Mouse (Mus musculus) neural tube, embryonic 14.5 days (tissue): ENCODE measurements around the gene Mrps33. TPM values are rescaled to one million over a fixed set of nuclear protein-coding genes. Genes with fewer than 3 reads are reported as not detected.

ENCODE experiments used
- ATAC-seq: fragments of 200-750 bp; cut with Nextera tagmentation; 2 replicates; pipeline ENCODE4 v1.8.0; 2017; ENCODE audit warnings: low read depth, mild to moderate bottlenecking, moderate TSS enrichment, moderate library complexity
- H3K27ac ChIP-seq: fragments of 300-500 bp; sonication (generic); 2 replicates; pipeline ENCODE4 v1.5.1; 2014; ENCODE audit warnings: low read depth, mild to moderate bottlenecking, control low read depth, low read length, moderate library complexity, mixed read lengths
- H3K27me3 ChIP-seq: fragments of 300-500 bp; sonication (generic); 2 replicates; pipeline ENCODE4 v1.6.1; 2014; ENCODE audit warnings: low read length; ENCODE audit not compliant: control insufficient read depth, insufficient read depth
- H3K36me3 ChIP-seq: fragments of 300-500 bp; sonication (generic); 2 replicates; pipeline ENCODE4 v1.6.1; 2014; ENCODE audit warnings: low read length, mixed read lengths; ENCODE audit not compliant: control insufficient read depth, insufficient read depth
- H3K4me1 ChIP-seq: fragments of 300-500 bp; sonication (generic); 2 replicates; pipeline ENCODE4 v1.6.1; 2014; ENCODE audit warnings: low read length; ENCODE audit not compliant: control insufficient read depth, insufficient read depth
- H3K4me2 ChIP-seq: fragments of 300-500 bp; sonication (generic); 2 replicates; pipeline ENCODE4 v1.6.1; 2014; ENCODE audit warnings: mild to moderate bottlenecking, low read depth, low read length, control low read depth
- H3K4me3 ChIP-seq: fragments of 300-500 bp; sonication (generic); 2 replicates; pipeline ENCODE4 v1.5.1; 2014; ENCODE audit warnings: low read depth, low read length, control low read depth, mixed read lengths
- H3K9ac ChIP-seq: fragments of 300-500 bp; sonication (generic); replicated peaks from 2 replicates; pipeline ENCODE4 v1.6.1; 2014; ENCODE audit warnings: low read depth, mild to moderate bottlenecking, control low read depth, low read length, mixed read lengths
- H3K9me3 ChIP-seq: fragments of 300-500 bp; sonication (generic); 2 replicates; pipeline ENCODE4 v1.6.1; 2016; ENCODE audit warnings: low read length; ENCODE audit not compliant: control insufficient read depth
- WGBS: fragments of 180-500 bp; shearing (Covaris S2); extraction: QIAGEN DNeasy Blood & Tissue Kit; methylation state at CpG from one replicate; pipeline ENCODE4 v1.1.7; 2014; 5-methylcytosine and 5-hydroxymethylcytosine counted together
- polyA plus RNA-seq: library from polyadenylated mRNA; unstranded; fragments of >200 nt; fragmentation: Nextera tagmentation; extraction: Ambion mirVana; gene quantifications from 2 replicates; pipeline ENCODE4 v1.2.1, GENCODE M21; 2014

Gene Mrps33
- polyA plus RNA-seq, result 182 and 206 TPM in 2 replicates

DNA sequence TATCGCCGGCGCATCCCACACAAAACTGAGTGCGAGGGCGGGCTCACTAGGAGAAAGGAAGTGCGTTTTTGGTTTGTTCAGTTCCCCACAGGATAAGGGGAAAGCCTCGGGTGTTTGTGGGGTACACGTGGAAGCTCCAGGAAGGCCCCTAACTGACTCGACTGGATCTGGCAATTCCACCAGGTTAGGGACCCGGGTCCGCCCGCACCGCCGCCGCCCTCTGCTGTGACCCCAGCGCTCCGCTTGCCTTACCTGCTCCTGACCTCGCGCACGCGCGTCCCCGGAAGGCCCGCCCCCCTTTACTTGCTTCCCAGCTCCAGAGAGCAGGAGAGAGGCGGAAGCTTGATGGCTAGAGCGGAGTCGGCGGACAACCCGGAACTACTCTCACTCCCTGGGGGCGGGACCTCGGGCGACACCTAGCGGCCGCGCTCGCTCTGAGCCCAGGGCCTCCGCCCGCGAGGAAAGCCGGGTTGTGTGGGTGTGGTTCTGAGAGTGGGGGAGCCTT is at the start of gene Mrps33:
Gene Mrps33 (minus strand): TSS at position 377 of the 505 bp plus-strand sequence.
- Histone ChIP-seq H3K9me3 (no peaks in the 10 kb centered on the region), H3K27ac (peak within 1 kb of the TSS; percentile 17; the same call in 1 of the 2 replicates), H3K27me3 (no peaks in the 10 kb centered on the region), H3K4me2 (peak within 1 kb of the TSS; percentile 50), H3K9ac (peak within 1 kb of the TSS; percentile 61), H3K36me3 (no peaks in the 10 kb centered on the region), H3K4me1 (peaks cover 4% of the 10 kb centered on the region; the same call in 1 of the 2 replicates), H3K4me3 (peak within 1 kb of the TSS; percentile 49)
- peak; percentile 98 for ATAC-seq
- WGBS, result under 1% methylated on average over 40 of the region's 40 CpGs

GRCm38 (mm10) chr6:39849667-39850066 is 38.9 kb upstream of the Mrps33 start:
- no peaks in the 10 kb centered on the region for H3K9me3 ChIP-seq
- H3K27ac ChIP-seq, result no peak overlapping the region
- no peaks in the 10 kb centered on the region for H3K27me3 ChIP-seq
- H3K4me3 ChIP-seq, result no peak overlapping the region
- no peak for ATAC-seq
- no peak overlapping the region for H3K4me2 ChIP-seq
- no peaks in the 10 kb centered on the region for H3K36me3 ChIP-seq
- H3K4me1 ChIP-seq, result no peaks in the 10 kb centered on the region
- 90% methylated on average over 4 of the region's 4 CpGs for WGBS
- no peak overlapping the region for H3K9ac ChIP-seq

- Histone ChIP-seq H3K4me1 (no peaks in the 10 kb centered on the region), H3K36me3 (no peaks in the 10 kb centered on the region), H3K9ac (no peak overlapping the region), H3K4me2 (no peak overlapping the region), H3K9me3 (no peaks in the 10 kb centered on the region), H3K27me3 (no peaks in the 10 kb centered on the region), H3K4me3 (no peak overlapping the region), H3K27ac (no peak overlapping the region)
- no peak for ATAC-seq
- WGBS, result 50% methylated on average over 7 of the region's 7 CpGs
These were observed 38.0 kb upstream of the Mrps33 start for GRCm38 (mm10) chr6:39848766-39849165.

GRCm38 (mm10) chr6:39847538-39847937 is 36.8 kb upstream of the Mrps33 start:
- Histone ChIP-seq H3K27ac (no peak overlapping the region), H3K4me2 (no peak overlapping the region), H3K36me3 (no peaks in the 10 kb centered on the region), H3K4me1 (no peaks in the 10 kb centered on the region), H3K4me3 (no peak overlapping the region), H3K9ac (no peak overlapping the region), H3K27me3 (no peaks in the 10 kb centered on the region), H3K9me3 (no peaks in the 10 kb centered on the region)
- 80% methylated on average over 2 of the region's 2 CpGs for WGBS
- no peak for ATAC-seq

DNA sequence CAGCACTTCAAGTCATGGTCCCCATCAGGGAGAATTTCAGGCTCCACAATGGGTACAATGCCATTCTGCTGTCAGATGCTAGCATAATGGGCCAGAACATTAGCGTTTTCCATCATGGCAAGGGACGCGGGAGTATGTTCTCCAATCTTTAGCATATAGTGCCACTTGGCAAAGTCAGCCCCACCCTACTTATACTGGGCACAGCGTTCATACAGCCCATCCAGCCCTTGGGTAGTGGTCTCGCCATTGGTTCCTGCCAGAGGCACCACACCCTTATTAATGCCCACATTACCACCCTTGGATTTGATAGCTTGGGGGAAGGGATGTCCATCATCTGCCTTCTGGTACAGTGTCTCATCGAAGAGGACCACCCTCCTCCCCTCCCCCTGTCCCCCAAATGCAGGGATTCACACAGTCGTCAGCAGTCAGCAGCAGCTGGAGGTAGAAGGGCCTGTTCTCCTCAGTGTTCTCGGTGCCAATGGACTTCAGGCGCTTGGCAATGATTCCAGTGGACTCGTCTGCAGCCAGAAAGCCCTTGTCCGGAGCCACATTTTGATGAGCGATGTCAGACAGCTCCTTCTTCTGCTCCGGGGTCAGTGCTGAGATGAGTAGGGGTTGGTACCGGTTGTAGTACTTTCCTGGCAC is 33.0 kb upstream of the Mrps33 start:
- no peaks in the 10 kb centered on the region for H3K9me3 ChIP-seq
- H3K4me1 ChIP-seq, result no peaks in the 10 kb centered on the region
- no peaks in the 10 kb centered on the region for H3K27me3 ChIP-seq
- no peak for ATAC-seq
- 92% methylated on average over 14 of the region's 14 CpGs for WGBS
- H3K4me2 ChIP-seq, result no peak overlapping the region
- H3K27ac ChIP-seq, result no peak overlapping the region
- no peak overlapping the region for H3K9ac ChIP-seq
- H3K4me3 ChIP-seq, result no peak overlapping the region
- no peaks in the 10 kb centered on the region for H3K36me3 ChIP-seq

DNA sequence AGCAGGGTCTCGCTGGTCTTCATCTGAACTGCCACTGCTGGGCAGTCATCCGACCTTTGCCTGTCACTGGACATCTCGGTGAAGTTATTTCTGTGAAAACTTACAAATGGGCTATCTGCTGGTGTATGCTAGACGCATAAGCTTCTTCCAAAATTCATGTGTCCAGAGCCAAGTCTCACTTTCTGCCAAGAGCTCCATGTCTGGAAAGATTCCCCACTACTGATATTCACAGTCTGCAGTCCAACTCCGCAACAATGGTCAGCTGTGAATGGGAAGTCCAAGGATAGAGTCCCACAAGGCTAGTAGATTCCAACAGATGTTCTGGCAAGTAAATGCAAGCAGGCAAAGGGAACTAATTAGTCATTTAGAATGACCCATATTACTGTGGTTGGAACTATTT is 17.9 kb upstream of the Mrps33 start:
- Histone ChIP-seq H3K9ac (no peak overlapping the region), H3K36me3 (no peaks in the 10 kb centered on the region), H3K27ac (no peak overlapping the region), H3K4me1 (no peaks in the 10 kb centered on the region), H3K4me2 (no peak overlapping the region), H3K4me3 (no peak overlapping the region), H3K27me3 (no peaks in the 10 kb centered on the region), H3K9me3 (no peaks in the 10 kb centered on the region)
- WGBS, result 93% methylated on average over 5 of the region's 5 CpGs
- no peak for ATAC-seq

DNA sequence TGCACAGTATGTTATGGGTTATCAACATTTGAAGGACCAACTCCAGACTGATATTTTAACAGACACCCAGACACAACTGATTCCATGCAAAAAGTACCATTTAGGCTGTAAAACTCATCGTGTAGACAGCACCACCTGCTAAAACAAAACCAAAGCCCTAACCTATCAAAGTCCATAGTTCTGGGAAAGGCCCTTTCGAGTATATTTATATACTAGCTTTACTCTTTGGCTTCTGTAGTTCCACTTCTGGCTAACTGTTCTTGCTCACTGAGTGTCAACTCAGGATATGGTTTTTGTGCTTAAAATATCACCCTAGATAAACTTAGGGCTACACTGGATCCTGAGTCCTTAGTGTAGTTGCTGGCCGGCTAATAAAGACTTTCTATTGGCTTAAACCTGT is 10.5 kb upstream of the Mrps33 start:
- WGBS, result 85% methylated on average over 3 of the region's 3 CpGs
- no peak overlapping the region for H3K27ac ChIP-seq
- ATAC-seq, result no peak
- no peaks in the 10 kb centered on the region for H3K27me3 ChIP-seq
- no peak overlapping the region for H3K4me2 ChIP-seq
- no peak overlapping the region for H3K4me3 ChIP-seq
- no peaks in the 10 kb centered on the region for H3K36me3 ChIP-seq
- no peaks in the 10 kb centered on the region for H3K9me3 ChIP-seq
- no peak overlapping the region for H3K9ac ChIP-seq
- H3K4me1 ChIP-seq, result no peaks in the 10 kb centered on the region

GRCm38 (mm10) chr6:39818922-39819321 is 8.1 kb upstream of the Mrps33 start:
- Histone ChIP-seq H3K9me3 (no peaks in the 10 kb centered on the region), H3K36me3 (no peaks in the 10 kb centered on the region), H3K27ac (no peak overlapping the region), H3K9ac (no peak overlapping the region), H3K4me2 (no peak overlapping the region), H3K4me3 (no peak overlapping the region), H3K4me1 (no peaks in the 10 kb centered on the region), H3K27me3 (no peaks in the 10 kb centered on the region)
- 57% methylated on average over 4 of the region's 4 CpGs for WGBS
- no peak for ATAC-seq

DNA sequence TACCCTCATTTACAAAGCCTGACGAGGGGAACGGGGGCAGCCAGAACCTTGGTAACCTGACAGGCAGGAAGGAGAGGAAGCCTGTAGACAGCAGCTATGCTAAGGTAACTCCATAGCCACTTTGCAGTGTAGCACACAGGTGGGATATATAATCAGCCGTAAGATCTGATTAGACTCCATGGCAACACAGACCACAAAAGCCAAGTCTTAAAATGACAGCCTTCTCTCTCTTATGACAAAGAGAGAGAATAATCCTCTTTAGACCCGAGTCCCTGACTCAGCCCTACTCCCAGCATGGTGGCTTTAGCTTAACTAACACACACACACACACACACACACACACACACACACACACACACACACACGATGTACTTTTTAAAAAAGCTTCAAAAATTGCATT is 2.3 kb downstream of the Mrps33 start:
- H3K27ac ChIP-seq, result no peak overlapping the region
- ATAC-seq, result no peak
- no peak overlapping the region for H3K9ac ChIP-seq
- H3K36me3 ChIP-seq, result no peaks in the 10 kb centered on the region
- H3K9me3 ChIP-seq, result no peaks in the 10 kb centered on the region
- 78% methylated on average over 5 of the region's 5 CpGs for WGBS
- H3K4me1 ChIP-seq, result peaks cover 4% of the 10 kb centered on the region; the same call in 1 of the 2 replicates
- H3K27me3 ChIP-seq, result no peaks in the 10 kb centered on the region
- no peak overlapping the region for H3K4me3 ChIP-seq
- H3K4me2 ChIP-seq, result no peak overlapping the region
